Mouse (Mus musculus) intestine, embryonic 14.5 days (tissue): Measurements from ENCODE around the gene Slc6a11. TPM values are rescaled to one million over a fixed set of nuclear protein-coding genes. Genes with fewer than 3 reads are reported as not detected.

Experiments
- ATAC-seq: fragments of 200-750 bp; cut with Nextera tagmentation; replicated peaks from 2 replicates; pipeline ENCODE4 v1.8.0; 2017; ENCODE audit warnings: low read depth, moderate number of reproducible peaks, moderate TSS enrichment, moderate library complexity; ENCODE audit not compliant: low FRiP score, low TSS enrichment
- DNase-seq: peaks from one replicate; pipeline ENCODE4 v3.0.0-alpha.2; 2018; ENCODE audit warnings: low spot score
- H3K27ac ChIP-seq: fragments of 300-500 bp; sonication (generic); 2 replicates; pipeline ENCODE4 v1.5.1; 2014; ENCODE audit warnings: low read depth, mild to moderate bottlenecking, control low read depth
- H3K27me3 ChIP-seq: fragments of 300-500 bp; sonication (generic); replicated peaks from 2 replicates; pipeline ENCODE4 v1.6.1; 2014; ENCODE audit warnings: low read length, control low read depth; ENCODE audit not compliant: control insufficient read depth, insufficient read depth
- H3K36me3 ChIP-seq: fragments of 300-500 bp; sonication (generic); 2 replicates; pipeline ENCODE4 v1.6.1; 2014; ENCODE audit warnings: low read length, control low read depth; ENCODE audit not compliant: control insufficient read depth, insufficient read depth
- H3K4me1 ChIP-seq: fragments of 300-500 bp; sonication (generic); replicated peaks from 2 replicates; pipeline ENCODE4 v1.6.1; 2014; ENCODE audit warnings: low read length, control low read depth, mixed read lengths; ENCODE audit not compliant: control insufficient read depth, insufficient read depth
- H3K4me2 ChIP-seq: fragments of 300-500 bp; sonication (generic); 2 replicates; pipeline ENCODE4 v1.6.1; 2014; ENCODE audit warnings: low read length
- H3K4me3 ChIP-seq: fragments of 300-500 bp; sonication (generic); 2 replicates; pipeline ENCODE4 v1.5.1; 2014; ENCODE audit warnings: low read depth, low read length, control low read depth, mixed read lengths
- H3K9ac ChIP-seq: fragments of 300-500 bp; sonication (generic); 2 replicates; pipeline ENCODE4 v1.6.1; 2014; ENCODE audit warnings: mild to moderate bottlenecking, low read length
- H3K9me3 ChIP-seq: fragments of 300-500 bp; sonication (generic); 2 replicates; pipeline ENCODE4 v1.6.1; 2016; ENCODE audit warnings: low read length, control low read depth; ENCODE audit not compliant: control insufficient read depth
- WGBS: fragments of 180-500 bp; shearing (Covaris S2); extraction: QIAGEN DNeasy Blood & Tissue Kit; methylation state at CpG from one replicate; pipeline ENCODE4 v1.1.7; 2014; 5-methylcytosine and 5-hydroxymethylcytosine counted together
- polyA plus RNA-seq: library from polyadenylated mRNA; unstranded; fragments of >200 nt; fragmentation: Nextera tagmentation; extraction: Ambion mirVana; gene quantifications from 2 replicates; pipeline ENCODE4 v1.2.1, GENCODE M21; 2014

Gene Slc6a11
- polyA plus RNA-seq, 1 experiment from 2014 or later = 0.08 TPM

DNA sequence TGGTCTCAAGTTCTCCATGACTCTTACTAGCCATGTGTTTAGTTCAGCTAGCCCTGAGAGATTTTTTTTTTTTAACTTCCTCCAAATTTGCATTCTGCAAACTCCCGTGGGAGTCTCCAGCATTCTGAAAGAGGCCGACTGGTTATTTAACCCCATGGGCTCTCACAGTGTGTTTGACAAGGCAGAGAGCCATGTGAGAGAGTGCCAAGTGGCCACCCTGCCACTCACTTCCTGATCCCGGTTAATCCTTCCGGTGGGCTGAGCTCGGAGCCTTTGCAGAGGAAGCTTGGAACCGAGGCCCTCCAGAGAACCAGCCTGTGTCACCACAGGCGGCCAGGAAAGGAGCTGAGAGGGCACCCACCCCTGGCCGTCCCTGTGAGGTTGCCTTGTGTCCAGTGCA is 162.5 kb downstream of the Slc6a11 start:
- ATAC-seq (no peak), DNase-seq (no peak)
- no peak overlapping the region for H3K4me3 ChIP-seq
- H3K27ac ChIP-seq = no peak overlapping the region
- H3K4me1 ChIP-seq = 0 out of 2 replicates have a peak, but pooled peaks cover 3% of the 10 kb centered on the region
- no peaks in the 10 kb centered on the region for H3K36me3 ChIP-seq
- H3K9me3 ChIP-seq = no peaks in the 10 kb centered on the region
- no peak overlapping the region for H3K9ac ChIP-seq
- no peaks in the 10 kb centered on the region; the same call in none of the 2 replicates for H3K27me3 ChIP-seq
- WGBS = 32% methylated on average over 8 of the region's 8 CpGs
- H3K4me2 ChIP-seq = no peak overlapping the region

DNA sequence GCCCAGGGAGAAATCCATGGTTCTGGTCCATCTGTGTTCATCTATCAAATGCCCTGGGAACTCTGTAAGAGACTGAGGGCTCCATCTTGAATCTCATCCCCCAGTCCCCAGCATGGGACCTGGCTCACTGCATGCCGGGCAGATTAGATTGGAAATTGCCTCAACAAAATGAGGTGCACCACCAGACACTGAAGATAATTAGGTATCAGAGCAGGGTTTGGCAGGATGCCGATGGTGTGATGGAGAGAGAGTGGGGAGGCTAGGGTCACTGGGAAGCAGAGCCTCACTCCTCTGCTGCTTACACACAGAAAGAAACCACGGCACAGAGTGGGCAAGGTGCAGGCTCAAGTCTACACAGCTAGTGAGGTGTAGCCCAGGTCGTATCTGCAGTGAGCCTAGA is 164.0 kb downstream of the Slc6a11 start:
- Histone ChIP-seq H3K27ac (no peak overlapping the region), H3K9me3 (no peaks in the 10 kb centered on the region), H3K4me1 (0 out of 2 replicates have a peak, but pooled peaks cover 3% of the 10 kb centered on the region), H3K4me3 (no peak overlapping the region), H3K9ac (no peak overlapping the region), H3K4me2 (no peak overlapping the region), H3K27me3 (no peaks in the 10 kb centered on the region; the same call in 1 of the 2 replicates), H3K36me3 (no peaks in the 10 kb centered on the region)
- DNase-seq = no peak
- ATAC-seq = no peak
- WGBS = 82% methylated on average over 4 of the region's 4 CpGs

DNA sequence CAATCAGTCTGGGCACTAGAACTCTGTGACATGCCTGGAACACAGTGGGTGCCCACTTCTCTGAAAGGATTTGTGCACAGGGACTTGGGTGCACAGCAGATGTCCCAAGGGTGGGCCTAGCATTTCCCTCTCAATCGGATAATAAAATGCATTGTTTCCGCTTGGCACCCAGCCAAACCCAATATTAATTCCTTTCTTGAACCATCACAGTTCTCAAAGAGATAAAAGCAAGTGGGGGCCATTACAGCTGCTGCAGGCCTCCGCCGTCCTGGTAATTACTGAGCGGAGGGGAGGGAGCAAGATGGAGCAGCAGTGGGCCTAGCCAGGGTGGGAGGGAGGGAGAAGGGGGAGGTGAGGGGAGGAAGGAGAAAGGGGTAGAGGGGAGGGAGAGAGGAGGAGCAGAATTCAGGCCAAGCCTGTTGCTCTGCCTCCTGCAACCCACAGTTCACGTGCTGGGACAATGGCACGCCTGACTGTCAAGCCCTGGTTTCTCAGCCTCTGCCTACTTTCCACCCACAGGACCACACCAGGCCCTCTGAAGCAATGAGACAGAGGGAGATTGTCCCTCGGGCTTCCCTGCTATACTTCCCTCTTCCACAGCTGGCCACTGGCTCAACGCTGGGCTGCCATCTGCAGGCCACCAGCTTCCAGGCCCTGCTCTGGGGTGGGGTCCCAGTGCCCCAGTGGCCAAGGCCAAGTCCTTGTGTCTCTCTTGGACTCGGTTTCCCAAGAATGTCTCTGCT is 166.4 kb downstream of the Slc6a11 start:
- no peak overlapping the region for H3K27ac ChIP-seq
- no peak overlapping the region for H3K4me2 ChIP-seq
- H3K9ac ChIP-seq = no peak overlapping the region
- 30% methylated on average over 10 of the region's 10 CpGs for WGBS
- 0 out of 2 replicates have a peak, but pooled peaks cover 3% of the 10 kb centered on the region for H3K4me1 ChIP-seq
- no peaks in the 10 kb centered on the region for H3K36me3 ChIP-seq
- ATAC-seq (peak; percentile 74), DNase-seq (peak; percentile 66)
- no peak overlapping the region for H3K4me3 ChIP-seq
- no peaks in the 10 kb centered on the region for H3K9me3 ChIP-seq
- H3K27me3 ChIP-seq = no peaks in the 10 kb centered on the region

Other genes with a start within 250 kb of the Slc6a11 start
- gene Atp2b2, start 88.6 kb upstream of the Slc6a11 start, polyA plus RNA-seq = 1.2 and 1.7 TPM in 2 replicates
- gene Slc6a1, start 151.4 kb downstream of the Slc6a11 start, polyA plus RNA-seq = not detected in 2 replicates